Mouse (Mus musculus) liver, embryonic 14.5 days (tissue): ENCODE results near the gene Plac9b. TPM values are rescaled to one million over a fixed set of nuclear protein-coding genes. Genes with fewer than 3 reads are reported as not detected.
A peak's percentile ranks its signal among the peaks of the same experiment; 100 is the strongest.
"Not testable (repeated sequence)": the region's sequence is repeated elsewhere in the genome, so short reads cannot be mapped to it uniquely, and the experiment has no call there.

Experiments used
- ATAC-seq: fragments of 200-750 bp; cut with Nextera tagmentation; 2 replicates; pipeline ENCODE4 v1.8.0; 2017; ENCODE audit warnings: moderate number of reproducible peaks, mild to moderate bottlenecking, moderate library complexity; ENCODE audit not compliant: insufficient read depth
- DNase-seq, 3 experiments: peaks; one replicate each; pipeline ENCODE4 v3.0.0-alpha.2; 2012 to 2013; ENCODE audit warnings: low read depth in 3 of 3, low spot score in 3 of 3
- H3K27ac ChIP-seq: fragments of 300-500 bp; sonication (generic); 2 replicates; pipeline ENCODE4 v1.5.1; 2014; ENCODE audit warnings: moderate library complexity, mild to moderate bottlenecking, control low read depth, inconsistent platforms
- H3K27me3 ChIP-seq: fragments of 300-500 bp; sonication (generic); 2 replicates; pipeline ENCODE4 v1.6.1; 2014; ENCODE audit warnings: mild to moderate bottlenecking, low read length, moderate library complexity; ENCODE audit not compliant: control insufficient read depth, insufficient read depth
- H3K36me3 ChIP-seq: fragments of 300-500 bp; sonication (generic); replicated peaks from 2 replicates; pipeline ENCODE4 v1.6.1; 2014; ENCODE audit warnings: low read depth; ENCODE audit not compliant: control insufficient read depth, insufficient read depth
- H3K4me1 ChIP-seq, 2 experiments: fragments of 200-500 bp in 1 of 2; fragments of 300-500 bp in 1 of 2; sonication (generic) in 1 of 2; replicated peaks; 2 replicates each; pipeline ENCODE4 v1.6.1; 2012 to 2014; ENCODE audit warnings: antibody characterized with exemption in 1 of 2, inconsistent platforms in 1 of 2, low read length in 1 of 2; ENCODE audit not compliant: control insufficient read depth in 2 of 2, insufficient read depth in 2 of 2
- H3K4me2 ChIP-seq: fragments of 300-500 bp; sonication (generic); 2 replicates; pipeline ENCODE4 v1.6.1; 2014; ENCODE audit warnings: low read depth, mild to moderate bottlenecking, control low read depth, moderate library complexity
- H3K4me3 ChIP-seq, 2 experiments: fragments of 200-500 bp in 1 of 2; fragments of 300-500 bp in 1 of 2; sonication (generic) in 1 of 2; 2 replicates each; pipeline ENCODE4 v1.5.1; 2012 to 2014; ENCODE audit warnings: low read depth in 2 of 2, low read length in 2 of 2, mild to moderate bottlenecking in 2 of 2, control low read depth in 1 of 2, inconsistent platforms in 1 of 2, moderate library complexity in 1 of 2; ENCODE audit not compliant: insufficient read depth in 1 of 2
- H3K9ac ChIP-seq: fragments of 300-500 bp; sonication (generic); replicated peaks from 2 replicates; pipeline ENCODE4 v1.6.1; 2014; ENCODE audit warnings: mild to moderate bottlenecking, control low read depth, moderate library complexity
- H3K9me3 ChIP-seq: fragments of 300-500 bp; sonication (generic); 2 replicates; pipeline ENCODE4 v1.6.1; 2016; ENCODE audit warnings: low read length, mixed read lengths; ENCODE audit not compliant: control insufficient read depth
- WGBS: fragments of 180-500 bp; shearing (Covaris S2); extraction: QIAGEN DNeasy Blood & Tissue Kit; methylation state at CpG from one replicate; pipeline ENCODE4 v1.1.7; 2014; ENCODE audit not compliant: insufficient replicate concordance; 5-methylcytosine and 5-hydroxymethylcytosine counted together
- polyA plus RNA-seq, 2 experiments: library from polyadenylated mRNA; depleted of rRNA in 1 of 2; stranded (reverse) in 1 of 2; unstranded in 1 of 2; fragments of >200 nt; fragmentation: Nextera tagmentation in 1 of 2; extraction: Ambion mirVana in 1 of 2; gene quantifications; 2 replicates each; pipeline versions ENCODE4 v1.2.1 to v1.2.3; 2012 to 2014

Plac9b gene
- polyA plus RNA-seq (2012; rRNA removed) (0.41 and 0.49 TPM in 2 replicates), polyA plus RNA-seq (2014; fragmentation: Nextera tagmentation; extraction: Ambion mirVana) (1.9 and 3.2 TPM in 2 replicates)

- not testable (repeated sequence) for H3K4me3 ChIP-seq, H3K9me3 ChIP-seq
Observed at GRCm38 (mm10) chr14:26182380-26182779, at the start of gene Plac9b. Plac9b (minus strand) TSS chr14:26182480.

DNA sequence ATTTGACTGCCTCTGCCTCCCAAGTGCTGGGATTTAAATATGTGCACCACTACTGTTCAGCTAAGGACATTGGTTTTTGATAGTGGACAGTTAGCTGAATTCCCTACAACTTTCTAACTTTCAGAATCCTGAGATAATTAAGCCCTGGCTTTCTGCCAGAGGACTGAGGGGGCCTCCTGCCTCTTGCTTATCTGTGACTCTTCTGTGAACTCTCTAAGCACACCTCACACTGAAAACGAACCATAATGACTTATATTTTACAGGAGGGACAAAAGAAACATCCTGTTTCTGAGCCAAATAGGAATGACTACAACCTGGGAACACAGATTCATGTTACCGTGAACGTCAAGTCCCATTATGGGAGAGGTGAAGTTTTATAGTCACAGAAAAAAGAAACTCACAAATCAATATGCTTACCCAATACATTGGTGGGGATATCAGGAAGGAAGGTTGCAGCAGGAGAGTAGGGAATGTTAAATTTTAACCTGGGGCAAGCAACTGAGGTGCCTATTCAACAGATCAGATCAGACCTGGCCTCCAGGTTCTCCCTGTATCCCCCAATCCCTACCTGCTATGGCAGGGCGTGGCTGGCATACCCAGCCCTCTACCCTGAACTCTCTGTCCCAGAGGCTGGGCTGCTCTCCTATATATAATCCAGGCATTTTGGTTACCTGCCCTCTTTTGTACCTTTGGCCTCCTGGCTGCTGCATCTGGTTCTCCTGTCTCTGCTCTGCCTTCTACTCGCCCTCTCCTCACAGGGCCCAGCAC is 34.1 kb upstream of the Plac9b start:
- H3K27me3 ChIP-seq, H3K27ac ChIP-seq, H3K4me1 ChIP-seq, H3K9me3 ChIP-seq, H3K4me2 ChIP-seq, H3K36me3 ChIP-seq, H3K9ac ChIP-seq, DNase-seq, H3K4me3 ChIP-seq: not testable (repeated sequence)
- no CpG with 5 or more reads among the region's 5 CpGs for WGBS
- peak; percentile 78 for ATAC-seq

More at GRCm38 (mm10) chr14:26182380-26182779, at the start of gene Plac9b:
- not testable (repeated sequence) for H3K27ac ChIP-seq, H3K36me3 ChIP-seq, H3K27me3 ChIP-seq, ATAC-seq, H3K4me2 ChIP-seq, H3K4me1 ChIP-seq, H3K9ac ChIP-seq, DNase-seq
- no CpG with 5 or more reads among the region's 10 CpGs for WGBS

DNA sequence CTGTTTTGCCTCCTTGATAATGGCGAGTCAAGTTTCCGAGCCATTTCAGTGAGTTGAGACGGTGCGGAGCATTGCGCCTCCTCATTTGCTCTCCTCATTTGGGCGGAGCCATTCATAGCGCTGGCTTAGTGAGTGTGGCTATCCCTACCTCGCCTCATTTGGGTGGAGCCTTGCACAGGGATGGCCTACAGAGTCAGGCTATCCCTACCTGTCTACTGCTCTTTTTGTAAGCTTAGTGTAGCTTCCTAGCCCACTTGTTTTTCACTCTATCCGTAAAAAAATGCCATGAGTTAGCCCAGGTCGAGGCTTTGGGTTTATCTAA is 24.6 kb upstream of the Plac9b start, which contains the start of gene Tmem254b:
Tmem254b (minus strand) TSS at position 116 of the 322 bp plus-strand sequence.
- H3K27me3 ChIP-seq, H3K4me3 ChIP-seq, H3K4me2 ChIP-seq, H3K36me3 ChIP-seq, DNase-seq, H3K27ac ChIP-seq, H3K9ac ChIP-seq, H3K4me1 ChIP-seq, H3K9me3 ChIP-seq: not testable (repeated sequence)
- ATAC-seq: peak; percentile 87
- WGBS: no CpG with 5 or more reads among the region's 10 CpGs

DNA sequence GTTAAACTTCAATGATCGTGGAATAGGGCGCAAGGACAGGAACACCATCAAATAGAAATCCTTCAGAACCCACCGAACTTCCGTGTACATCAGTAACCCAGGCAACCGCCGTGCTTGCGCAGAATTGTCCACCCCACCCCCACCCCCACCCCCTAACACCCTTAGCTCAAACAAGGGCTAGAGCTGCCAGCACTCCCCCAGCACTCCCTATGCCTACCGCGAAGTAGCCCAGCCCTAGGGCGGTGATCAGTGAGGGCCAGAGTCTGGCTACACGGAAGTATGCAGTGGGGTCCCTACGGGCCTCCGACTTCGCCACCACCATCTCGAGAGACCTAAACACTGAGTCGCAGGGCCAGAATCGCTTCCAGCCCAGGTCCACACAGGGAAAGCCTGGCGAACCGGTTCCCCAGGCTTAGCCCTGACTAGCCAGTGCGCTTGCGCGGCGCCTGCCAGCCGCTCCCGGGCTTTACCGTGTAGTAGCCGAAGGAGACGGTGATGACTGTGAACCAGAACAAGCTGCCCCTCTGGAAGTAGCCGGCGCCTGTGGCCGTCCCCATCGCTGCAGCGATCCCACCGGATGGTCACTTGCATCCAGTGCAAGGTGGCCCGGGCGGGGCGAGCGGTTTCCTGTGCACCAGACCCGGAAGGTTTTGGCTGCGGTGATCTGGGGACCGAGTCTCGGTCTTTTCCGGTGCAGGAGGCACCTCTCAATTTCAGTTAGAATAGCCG is 24.1 kb upstream of the Plac9b start:
- not testable (repeated sequence) for H3K4me2 ChIP-seq, H3K9me3 ChIP-seq, H3K4me1 ChIP-seq, H3K27ac ChIP-seq, H3K36me3 ChIP-seq, DNase-seq, H3K27me3 ChIP-seq, H3K4me3 ChIP-seq, H3K9ac ChIP-seq
- peak; percentile 78 for ATAC-seq
- no CpG with 5 or more reads among the region's 44 CpGs for WGBS

- ATAC-seq, DNase-seq, H3K27me3 ChIP-seq, H3K9ac ChIP-seq, H3K4me1 ChIP-seq, H3K9me3 ChIP-seq, H3K4me3 ChIP-seq, H3K27ac ChIP-seq, H3K4me2 ChIP-seq, H3K36me3 ChIP-seq: not testable (repeated sequence)
- no CpG with 5 or more reads among the region's 3 CpGs for WGBS
Observed at GRCm38 (mm10) chr14:26197851-26198250, 15.6 kb upstream of the Plac9b start.

- no CpG with 5 or more reads among the region's 8 CpGs for WGBS
- H3K4me3 ChIP-seq, DNase-seq, H3K4me1 ChIP-seq, H3K36me3 ChIP-seq, H3K27ac ChIP-seq, H3K9me3 ChIP-seq, ATAC-seq, H3K4me2 ChIP-seq, H3K9ac ChIP-seq, H3K27me3 ChIP-seq: not testable (repeated sequence)
Observed at GRCm38 (mm10) chr14:26188361-26188760, 6.1 kb upstream of the Plac9b start.

GRCm38 (mm10) chr14:26186638-26187037 is 4.4 kb upstream of the Plac9b start:
- not testable (repeated sequence) for H3K4me2 ChIP-seq, H3K36me3 ChIP-seq, ATAC-seq, H3K4me1 ChIP-seq, H3K27ac ChIP-seq, H3K9ac ChIP-seq, H3K27me3 ChIP-seq, DNase-seq, H3K4me3 ChIP-seq, H3K9me3 ChIP-seq
- no CpG with 5 or more reads among the region's 9 CpGs for WGBS

- H3K4me3 ChIP-seq, H3K27ac ChIP-seq, H3K9ac ChIP-seq, H3K27me3 ChIP-seq, H3K36me3 ChIP-seq, ATAC-seq, H3K9me3 ChIP-seq, H3K4me2 ChIP-seq, H3K4me1 ChIP-seq, DNase-seq: not testable (repeated sequence)
- WGBS: no CpG with 5 or more reads among the region's 10 CpGs
Observed at GRCm38 (mm10) chr14:26181660-26182059, 620 bp downstream of the Plac9b start.
